7 mouse cellular contexts compared by ENCODE assay signal in genomic region chr9:89909131-89910010, GRCm38 (mm10). TPM values are rescaled to one million over a fixed set of nuclear protein-coding genes. Genes with fewer than 3 reads are reported as not detected.
DNase-seq lines count a peak whose midpoint lies in the region; ATAC-seq and TF ChIP-seq lines count a peak whose summit lies in the region.

TSS of gene Rasgrf1 (plus strand) at chr9:89909908.

- H3K9ac ChIP-seq in embryonic facial prominence, embryonic 11.5 days (replicated peaks; ENCODE audit: low read length): no peak within 1 kb of the TSS
- peak within 1 kb of the TSS; percentile 62 for H3K9ac ChIP-seq in midbrain, postnatal 0 days (replicated peaks; ENCODE audit: low read length, poor library complexity, severe bottlenecking)

- no peaks in the 10 kb centered on the region for H3K36me3 ChIP-seq in embryonic facial prominence, embryonic 11.5 days (replicated peaks; ENCODE audit: control insufficient read depth, insufficient read depth, low read depth, low read length)
- H3K36me3 ChIP-seq in hindbrain, embryonic 10.5 days: no peaks in the 10 kb centered on the region
- no peaks in the 10 kb centered on the region for H3K36me3 ChIP-seq in midbrain, postnatal 0 days (ENCODE audit: insufficient read depth, low read length)

- H3K27me3 ChIP-seq in embryonic facial prominence, embryonic 11.5 days (ENCODE audit: control insufficient read depth, insufficient read depth, low read length): peaks cover 57% of the 10 kb centered on the region
- H3K27me3 ChIP-seq in hindbrain, embryonic 10.5 days (ENCODE audit: insufficient read depth, poor library complexity, severe bottlenecking): peaks cover 90% of the 10 kb centered on the region
- H3K27me3 ChIP-seq in midbrain, postnatal 0 days (ENCODE audit: insufficient read depth, low read length): peaks cover 52% of the 10 kb centered on the region

- no peaks in the 10 kb centered on the region for H3K4me1 ChIP-seq in embryonic facial prominence, embryonic 11.5 days (ENCODE audit: control insufficient read depth, insufficient read depth, low read length)
- H3K4me1 ChIP-seq in hindbrain, embryonic 10.5 days (replicated peaks): peaks cover 30% of the 10 kb centered on the region
- H3K4me1 ChIP-seq in midbrain, postnatal 0 days (ENCODE audit: insufficient read depth, low read length): no peaks in the 10 kb centered on the region; the same call in 1 of the 2 replicates

- no peaks in the 10 kb centered on the region for H3K9me3 ChIP-seq in embryonic facial prominence, embryonic 11.5 days (replicated peaks; ENCODE audit: control insufficient read depth, low read length)
- no peaks in the 10 kb centered on the region for H3K9me3 ChIP-seq in hindbrain, embryonic 10.5 days
- H3K9me3 ChIP-seq in midbrain, postnatal 0 days (ENCODE audit: low read length): no peaks in the 10 kb centered on the region

- H3K27ac ChIP-seq in embryonic facial prominence, embryonic 11.5 days (replicated peaks; ENCODE audit: low read depth, low read length): no peak within 1 kb of the TSS
- H3K27ac ChIP-seq in hindbrain, embryonic 10.5 days: no peak within 1 kb of the TSS
- 0 out of 2 replicates have a peak within 1 kb of the TSS, but pooled peaks have one; percentile 47 for H3K27ac ChIP-seq in midbrain, postnatal 0 days (ENCODE audit: low read depth, low read length)

- ATAC-seq in embryonic facial prominence, embryonic 11.5 days (replicated peaks; ENCODE audit: insufficient number of reproducible peaks, low FRiP score, low TSS enrichment, low read depth): peak; percentile 80
- peak; percentile 78 for ATAC-seq in midbrain, postnatal 0 days (ENCODE audit: low FRiP score)

- H3K4me2 ChIP-seq in embryonic facial prominence, embryonic 11.5 days (ENCODE audit: low read depth, low read length): peak within 1 kb of the TSS; percentile 85
- peak within 1 kb of the TSS; percentile 79 for H3K4me2 ChIP-seq in midbrain, postnatal 0 days (ENCODE audit: low read depth, low read length, poor library complexity, severe bottlenecking)

- TF ChIP-seq CTCF in midbrain, postnatal 0 days (IDR thresholded peaks at IDR 0.05): no peak

- intact Hi-C loops in left cerebral cortex, postnatal 4 days (cut with DNase I): no loop called here

- H3K4me3 ChIP-seq in embryonic facial prominence, embryonic 11.5 days (ENCODE audit: low read depth, low read length): peak within 1 kb of the TSS; percentile 44
- peak within 1 kb of the TSS; percentile 61 for H3K4me3 ChIP-seq in hindbrain, embryonic 10.5 days
- peak within 1 kb of the TSS; percentile 47 for H3K4me3 ChIP-seq in midbrain, postnatal 0 days (ENCODE audit: low read depth, low read length)

- peak; percentile 75 for DNase-seq in ES-CJ7 (ENCODE audit: low read depth, low spot score)
- no peak for DNase-seq in adrenal gland, adult 8-10 months
- DNase-seq in embryonic facial prominence, embryonic 11.5 days (ENCODE audit: low spot score): peak; percentile 76
- DNase-seq in hindbrain, embryonic 10.5 days (ENCODE audit: low spot score): peak; percentile 78
- peak; percentile 66 for DNase-seq in left cerebral cortex, postnatal 4 days
- peak; percentile 82 for DNase-seq in midbrain, postnatal 0 days (ENCODE audit: low spot score)
- DNase-seq in thymus, adult 18-20 months: no peak

- under 1% methylated on average over 59 of the region's 64 CpGs for WGBS in embryonic facial prominence, embryonic 11.5 days
- WGBS in hindbrain, embryonic 10.5 days: under 1% methylated on average over 61 of the region's 64 CpGs
- under 1% methylated on average over 56 of the region's 64 CpGs for WGBS in midbrain, postnatal 0 days

RNA-seq across cellular contexts. Expression of gene Rasgrf1, which starts in this region (rescaled TPM):
- 10 to 100 TPM; 26.4 to 88.9 (median 41.7) TPM for total RNA-seq in adrenal gland, adult 8-10 months (2022)
- polyA plus RNA-seq in embryonic facial prominence, embryonic 11.5 days (2014; fragmentation: Nextera tagmentation; extraction: Ambion mirVana): 0.32 TPM in 1 of 2 replicates, not detected in the other
- polyA plus RNA-seq in hindbrain, embryonic 10.5 days (2016; fragmentation: Nextera tagmentation; extraction: Ambion mirVana): 0.12 and 0.13 TPM in 2 replicates
- 10 to 100 TPM; 18.7 to 29.3 TPM for total RNA-seq in left cerebral cortex, postnatal 4 days (2021)
- 35.7 and 40.8 TPM in 2 replicates for total RNA-seq in midbrain, postnatal 0 days (2014; rRNA removed)
- polyA plus RNA-seq in midbrain, postnatal 0 days (2015; fragmentation: Nextera tagmentation; extraction: Ambion mirVana): 22.6 and 24.0 TPM in 2 replicates

Comparison
In these comparisons a context has a peak if more than half of its experiments do, and no peak if none do; other contexts are left out.
1. RNA of gene Rasgrf1 (polyA plus RNA-seq): 22.6 to 24.0 TPM in midbrain, postnatal 0 days; 0.12 to 0.13 TPM in hindbrain, embryonic 10.5 days and 0.32 TPM in embryonic facial prominence, embryonic 11.5 days; every median in the first group is over 10 times any median in the second.
2. Peak in DNase-seq, ATAC-seq, H3K4me3 ChIP-seq and H3K4me2 ChIP-seq in embryonic facial prominence, embryonic 11.5 days; RNA of the gene not detected or under 1 TPM.
3. Peak in DNase-seq and H3K4me3 ChIP-seq in hindbrain, embryonic 10.5 days; RNA of the gene not detected or under 1 TPM.
4. DNase-seq: peak in ES-CJ7 (single experiment), left cerebral cortex, postnatal 4 days (single experiment) and midbrain, postnatal 0 days (single experiment); none in adrenal gland, adult 8-10 months (single experiment) and thymus, adult 18-20 months (0 of 2).
5. Peak in every context shown above with its lines, with median percentiles within 50 percentile points of each other: H3K4me3 ChIP-seq.